Mouse (Mus musculus): ENCODE measurements around the gene Tbc1d21.

Gene Tbc1d21

GRCm38 (mm10) chr9:58316784-58317183 lies 53.5 kb downstream of the Tbc1d21 start:
- no peak for TF ChIP-seq GATA4 (IDR thresholded peaks at IDR 0.05; ENCODE audit: insufficient replicate concordance, low read length)

GRCm38 (mm10) chr9:58315850-58316249 lies 54.4 kb downstream of the Tbc1d21 start:
- no peak for TF ChIP-seq GATA4 (IDR thresholded peaks at IDR 0.05; ENCODE audit: insufficient replicate concordance, low read length)

- no peak for TF ChIP-seq GATA4 (IDR thresholded peaks at IDR 0.05; ENCODE audit: insufficient replicate concordance, low read length)
Measured at GRCm38 (mm10) chr9:58314682-58315360, 55.4 kb downstream of the Tbc1d21 start.

- TF ChIP-seq GATA4 (IDR thresholded peaks at IDR 0.05; ENCODE audit: insufficient replicate concordance, low read length): no peak
Measured at GRCm38 (mm10) chr9:58312944-58313359, 57.3 kb downstream of the Tbc1d21 start, which contains the start of gene Loxl1. TSS of gene Loxl1 (minus strand) at chr9:58313186.

GRCm38 (mm10) chr9:58312196-58312943 lies 57.9 kb downstream of the Tbc1d21 start:
- no peak for TF ChIP-seq GATA4 (IDR thresholded peaks at IDR 0.05; ENCODE audit: insufficient replicate concordance, low read length)

- no peak for TF ChIP-seq GATA4 (IDR thresholded peaks at IDR 0.05; ENCODE audit: insufficient replicate concordance, low read length)
Measured at GRCm38 (mm10) chr9:58311191-58311910, 58.9 kb downstream of the Tbc1d21 start.

- TF ChIP-seq GATA4 (IDR thresholded peaks at IDR 0.05; ENCODE audit: insufficient replicate concordance, low read length): no peak
Measured at GRCm38 (mm10) chr9:58310043-58310660, 60.1 kb downstream of the Tbc1d21 start.

Data from liver, adult (tissue).